Mouse (Mus musculus): ENCODE measurements around the gene Wwc2. TPM values are rescaled to one million over a fixed set of nuclear protein-coding genes. Genes with fewer than 3 reads are reported as not detected.

Gene Wwc2
- 5.9 and 9.1 TPM in 2 replicates for polyA plus RNA-seq (2012; rRNA removed; ENCODE audit: low replicate concordance)

GRCm38 (mm10) chr8:47990911-47991820 lies at the start of gene Wwc2:
TSS of gene Wwc2 (minus strand) at chr8:47990924.

GRCm38 (mm10) chr8:47824182-47824581 lies 166.5 kb downstream of the Wwc2 start, which contains the start of gene Cldn22:
TSS of gene Cldn22 (plus strand) at chr8:47824482.

GRCm38 (mm10) chr8:47821843-47822242 lies 168.9 kb downstream of the Wwc2 start, which contains the start of gene Cldn24:
TSS of gene Cldn24 (plus strand) at chr8:47822143.

Other genes starting within 250 kb of the Wwc2 start
- gene Cldn24, start 168.8 kb downstream of the Wwc2 start, polyA plus RNA-seq (2012; rRNA removed; ENCODE audit: low replicate concordance), result not detected in 2 replicates
- gene Cldn22, start 166.4 kb downstream of the Wwc2 start, polyA plus RNA-seq (2012; rRNA removed; ENCODE audit: low replicate concordance), result 13.7 TPM in 2 replicates
- gene Dctd, start 108.2 kb upstream of the Wwc2 start, polyA plus RNA-seq (2012; rRNA removed; ENCODE audit: low replicate concordance), result 3.3 and 4.3 TPM in 2 replicates